Mouse (Mus musculus) CH12.LX (cell line): Measurements from ENCODE around the gene Morc2a. TPM values are rescaled to one million over a fixed set of nuclear protein-coding genes. Genes with fewer than 3 reads are reported as not detected.

Experiments
- DNase-seq: peaks from one replicate; pipeline ENCODE4 v3.0.0-alpha.2; 2013; ENCODE audit errors: extremely low read depth
- H3K27ac ChIP-seq: 2 replicates; pipeline ENCODE4 v1.5.1; 2012; ENCODE audit warnings: low read depth, mild to moderate bottlenecking, control low read depth, moderate library complexity; ENCODE audit not compliant: insufficient read depth
- H3K27me3 ChIP-seq: replicated peaks from 2 replicates; pipeline ENCODE3; 2012; ENCODE audit warnings: inconsistent platforms
- H3K36me3 ChIP-seq, 2 experiments: replicated peaks in 1 of 2; 2 replicates each; pipeline versions ENCODE3 to v1.6.1; 2012; ENCODE audit warnings: inconsistent platforms in 1 of 2, low read length in 1 of 2, mild to moderate bottlenecking in 1 of 2, mixed read lengths in 1 of 2, moderate library complexity in 1 of 2; ENCODE audit not compliant: control insufficient read depth in 1 of 2, insufficient read depth in 1 of 2
- H3K4me1 ChIP-seq, 2 experiments: 2 replicates each; pipeline ENCODE4 v1.6.1; 2012; ENCODE audit warnings: inconsistent platforms in 1 of 2, moderate library complexity in 1 of 2; ENCODE audit not compliant: insufficient read depth in 2 of 2, control insufficient read depth in 1 of 2
- H3K4me2 ChIP-seq: 2 replicates; pipeline ENCODE4 v1.6.1; 2012; ENCODE audit warnings: low read depth, mild to moderate bottlenecking, control low read depth; ENCODE audit not compliant: poor library complexity, insufficient read depth, severe bottlenecking
- H3K4me3 ChIP-seq, 3 experiments: fragments of 150-350 bp in 1 of 3; sonication (generic) in 1 of 3; replicated peaks in 1 of 3; 2 replicates each; pipeline versions ENCODE3 to v1.5.1; 2011 to 2012; ENCODE audit warnings: low read depth in 2 of 3, low read length in 2 of 3, mild to moderate bottlenecking in 2 of 3, moderate library complexity in 2 of 3, control low read depth in 1 of 3, improper control_type of control experiment in 1 of 3, inconsistent platforms in 1 of 3, mixed read lengths in 1 of 3; ENCODE audit not compliant: poor library complexity in 1 of 3
- H3K79me2 ChIP-seq: replicated peaks from 2 replicates; pipeline ENCODE4 v1.6.1; 2012; ENCODE audit warnings: mild to moderate bottlenecking, moderate library complexity; ENCODE audit not compliant: control insufficient read depth, poor library complexity, insufficient read depth, severe bottlenecking; ENCODE audit errors: extremely low read depth
- H3K9ac ChIP-seq: 2 replicates; pipeline ENCODE4 v1.6.1; 2012; ENCODE audit warnings: low read depth, mild to moderate bottlenecking, control low read depth, moderate library complexity; ENCODE audit not compliant: insufficient read depth
- H3K9me3 ChIP-seq: replicated peaks from 2 replicates; pipeline ENCODE3; 2012; ENCODE audit warnings: low read length, inconsistent platforms, mixed read lengths
- BHLHE40 ChIP-seq: IDR thresholded peaks from 2 replicates; pipeline ENCODE4 v1.6.1; 2011; ENCODE audit warnings: mild to moderate bottlenecking, low read depth, low read length, improper control_type of control experiment
- EP300 ChIP-seq: IDR thresholded peaks from 2 replicates; pipeline ENCODE4 v1.6.1; 2011; ENCODE audit warnings: low read length, improper control_type of control experiment
- ETS1 ChIP-seq: conservative IDR thresholded peaks from 2 replicates; pipeline ENCODE4 v1.6.1; 2012; ENCODE audit warnings: low read depth, mild to moderate bottlenecking, inconsistent platforms, low read length, improper control_type of control experiment, moderate library complexity
- GABPA ChIP-seq: IDR thresholded peaks from 2 replicates; pipeline ENCODE4 v1.6.1; 2012; ENCODE audit warnings: low read depth, low read length, improper control_type of control experiment, inconsistent platforms; ENCODE audit not compliant: insufficient replicate concordance
- HCFC1 ChIP-seq: IDR thresholded peaks from 2 replicates; pipeline ENCODE4 v1.6.1; 2012; ENCODE audit warnings: low read depth, mild to moderate bottlenecking, inconsistent platforms, low read length, improper control_type of control experiment
- JUN ChIP-seq: IDR thresholded peaks from 2 replicates; pipeline ENCODE4 v1.6.1; 2011; ENCODE audit warnings: low read depth, mild to moderate bottlenecking, low read length, improper control_type of control experiment, moderate library complexity; ENCODE audit not compliant: insufficient read depth
- JUND ChIP-seq: conservative IDR thresholded peaks from 2 replicates; pipeline ENCODE4 v1.6.1; 2011; ENCODE audit warnings: low read depth, low read length, improper control_type of control experiment
- MAX ChIP-seq: IDR thresholded peaks from 2 replicates; pipeline ENCODE4 v1.6.1; 2011; ENCODE audit warnings: low read length, improper control_type of control experiment
- MXI1 ChIP-seq: IDR thresholded peaks from 2 replicates; pipeline ENCODE4 v1.6.1; 2011; ENCODE audit warnings: mild to moderate bottlenecking, low read depth, low read length, improper control_type of control experiment
- MYC ChIP-seq: IDR thresholded peaks from 2 replicates; pipeline ENCODE4 v1.6.1; 2011; ENCODE audit warnings: low read depth, mild to moderate bottlenecking, improper control_type of control experiment, low read length
- NELFE ChIP-seq: IDR thresholded peaks from 2 replicates; pipeline ENCODE4 v1.6.1; 2011; ENCODE audit warnings: low read depth, low read length, improper control_type of control experiment
- NRF1 ChIP-seq: IDR thresholded peaks from 2 replicates; pipeline ENCODE4 v1.6.1; 2014; ENCODE audit warnings: low read depth, mild to moderate bottlenecking, inconsistent platforms, low read length, improper control_type of control experiment, moderate library complexity
- PAX5 ChIP-seq: IDR thresholded peaks from 2 replicates; pipeline ENCODE4 v1.6.1; 2012; ENCODE audit warnings: low read length, inconsistent platforms, mixed read lengths
- POLR2A ChIP-seq: IDR thresholded peaks from 2 replicates; pipeline ENCODE4 v1.6.1; 2011; ENCODE audit warnings: low read depth, mild to moderate bottlenecking, improper control_type of control experiment, low read length
- POLR2AphosphoS2 ChIP-seq: IDR thresholded peaks from 2 replicates; pipeline ENCODE4 v1.6.1; 2011; ENCODE audit warnings: low read depth, low read length, improper control_type of control experiment
- RAD21 ChIP-seq: IDR thresholded peaks from 2 replicates; pipeline ENCODE4 v1.6.1; 2011; ENCODE audit warnings: low read depth, mild to moderate bottlenecking, low read length, improper control_type of control experiment, moderate library complexity
- RCOR1 ChIP-seq: conservative IDR thresholded peaks from 2 replicates; pipeline ENCODE4 v1.6.1; 2012; ENCODE audit warnings: low read depth, mild to moderate bottlenecking, inconsistent platforms, low read length, improper control_type of control experiment
- TCF12 ChIP-seq: IDR thresholded peaks from 2 replicates; pipeline ENCODE4 v1.6.1; 2014; ENCODE audit warnings: low read depth, mild to moderate bottlenecking, inconsistent platforms, low read length, improper control_type of control experiment
- UBTF ChIP-seq: IDR thresholded peaks from 2 replicates; pipeline ENCODE4 v1.6.1; 2012; ENCODE audit warnings: low read depth, mild to moderate bottlenecking, inconsistent platforms, low read length, improper control_type of control experiment, moderate library complexity
- ZC3H11A ChIP-seq: IDR thresholded peaks from 2 replicates; pipeline ENCODE4 v1.6.1; 2012; ENCODE audit warnings: low read depth, mild to moderate bottlenecking, inconsistent platforms, low read length, improper control_type of control experiment
- ZKSCAN1 ChIP-seq: IDR thresholded peaks from 2 replicates; pipeline ENCODE4 v1.6.1; 2012; ENCODE audit warnings: low read depth, inconsistent platforms, low read length, improper control_type of control experiment, borderline replicate concordance
- ZMIZ1 ChIP-seq: IDR thresholded peaks from 2 replicates; pipeline ENCODE4 v1.6.1; 2012; ENCODE audit warnings: low read depth, mild to moderate bottlenecking, inconsistent platforms, low read length, improper control_type of control experiment
- ZNF384 ChIP-seq: IDR thresholded peaks from 2 replicates; pipeline ENCODE4 v1.6.1; 2012; ENCODE audit warnings: low read depth, low read length, improper control_type of control experiment, inconsistent platforms
- dilution Hi-C: fragments of 300-500 bp; cut with MboI; formaldehyde crosslinking; loops from 2 replicates; pipeline ENCODE4 v1.14.3; 2020; ENCODE audit warnings: low sequenced_read_pairs; ENCODE audit not compliant: extremely low pct_unique_long_range_greater_than_20kb, extremely low pct_ligation_motif_present
- in situ Hi-C: fragments of 300-500 bp; cut with MboI; formaldehyde crosslinking; loops from 3 replicates; pipeline ENCODE4 v1.14.3; 2019; ENCODE audit warnings: low sequenced_read_pairs, low pct_ligation_motif_present, low pct_unique_long_range_greater_than_20kb, mixed read lengths
- polyA plus RNA-seq: library from polyadenylated mRNA; unstranded; fragments of >175 nt; gene quantifications from 2 replicates; pipeline ENCODE4 v1.2.1, GENCODE M21; 2012; ENCODE audit warnings: low read depth; ENCODE audit not compliant: insufficient read length
- total RNA-seq, 2 experiments: library from RNA; depleted of rRNA; stranded (reverse); fragments of 300-350 nt in 1 of 2; fragments of >200 nt in 1 of 2; gene quantifications; 2 replicates each; pipeline ENCODE4 v1.2.3; 2012 to 2014

Morc2a gene
- total and polyA plus RNA-seq, 3 experiments: 28.1 to 44.1 (median 28.2) TPM

GRCm38 (mm10) chr11:3703089-3703992, 54.4 kb downstream of the Morc2a start:
- no peak for DNase-seq
- TF ChIP-seq NELFE: no peak
- dilution Hi-C loops (no loop called here), in situ Hi-C loops (no loop called here)
- no peak overlapping the region for H3K9ac ChIP-seq
- no peak overlapping the region for H3K4me3 ChIP-seq
- no peak overlapping the region for H3K4me2 ChIP-seq
- H3K79me2 ChIP-seq: no peaks in the 10 kb centered on the region
- no peaks in the 10 kb centered on the region for H3K9me3 ChIP-seq
- H3K4me1 ChIP-seq: peaks cover 0 to 9% of the 10 kb centered on the region in 2 experiments; a peak in 1 of 4 replicates
- H3K36me3 ChIP-seq: peaks cover 0 to 3% of the 10 kb centered on the region in 2 experiments
- no peaks in the 10 kb centered on the region for H3K27me3 ChIP-seq
- H3K27ac ChIP-seq: no peak overlapping the region

GRCm38 (mm10) chr11:3704404-3704803, 55.4 kb downstream of the Morc2a start:
- Histone ChIP-seq H3K79me2 (no peaks in the 10 kb centered on the region), H3K4me1 (peaks cover 0 to 9% of the 10 kb centered on the region in 2 experiments; a peak in 1 of 4 replicates), H3K9ac (no peak overlapping the region)
- dilution Hi-C loops: no loop called here
- no peak for DNase-seq
- no peak for TF ChIP-seq NELFE
- TF ChIP-seq JUND: no peak
- no peak for TF ChIP-seq ZNF384
- no peak for TF ChIP-seq ZMIZ1
- TF ChIP-seq UBTF: no peak
- no peak for TF ChIP-seq POLR2AphosphoS2
- TF ChIP-seq GABPA: no peak
- no peak for TF ChIP-seq MXI1
- no peak for TF ChIP-seq POLR2A
- no peak for TF ChIP-seq MAX
- no peak for TF ChIP-seq RAD21
- TF ChIP-seq, all 38 proteins: peak for 0
- Histone ChIP-seq H3K9me3 (no peaks in the 10 kb centered on the region), H3K4me2 (no peak overlapping the region), H3K4me3 (no peak overlapping the region), H3K27ac (no peak overlapping the region), H3K36me3 (peaks cover 0 to 3% of the 10 kb centered on the region in 2 experiments), H3K27me3 (no peaks in the 10 kb centered on the region)
- in situ Hi-C loops: no loop called here

- Histone ChIP-seq H3K9ac (no peak overlapping the region), H3K4me1 (peaks cover 0 to 9% of the 10 kb centered on the region in 2 experiments; a peak in 1 of 4 replicates), H3K4me3 (no peak overlapping the region), H3K27me3 (no peaks in the 10 kb centered on the region), H3K4me2 (no peak overlapping the region), H3K27ac (no peak overlapping the region), H3K36me3 (peaks cover 0 to 3% of the 10 kb centered on the region in 2 experiments), H3K79me2 (no peaks in the 10 kb centered on the region), H3K9me3 (no peaks in the 10 kb centered on the region)
- no peak for DNase-seq
- in situ Hi-C loops (no loop called here), dilution Hi-C loops (no loop called here)
- TF ChIP-seq TCF12: no peak
- no peak for TF ChIP-seq POLR2AphosphoS2
- TF ChIP-seq RCOR1: no peak
- no peak for TF ChIP-seq NRF1
- TF ChIP-seq ZKSCAN1: no peak
- no peak for TF ChIP-seq RAD21
- no peak for TF ChIP-seq ETS1
- no peak for TF ChIP-seq ZC3H11A
- no peak for TF ChIP-seq GABPA
- no peak for TF ChIP-seq MAX
- TF ChIP-seq ZMIZ1: no peak
- TF ChIP-seq PAX5: no peak
- TF ChIP-seq JUN: no peak
- no peak for TF ChIP-seq MYC
- TF ChIP-seq HCFC1: no peak
- no peak for TF ChIP-seq POLR2A
- no peak for TF ChIP-seq BHLHE40
- TF ChIP-seq EP300: no peak
- no peak for TF ChIP-seq UBTF
These were observed 58.1 kb downstream of the Morc2a start for GRCm38 (mm10) chr11:3707057-3707456.
